Mouse (Mus musculus): ENCODE data around the gene Lrch1. TPM values are rescaled to one million over a fixed set of nuclear protein-coding genes. Genes with fewer than 3 reads are reported as not detected.

The Lrch1 gene
- total and polyA plus RNA-seq, 3 experiments = 2.8 to 6.1 TPM; not detected in 1

DNA sequence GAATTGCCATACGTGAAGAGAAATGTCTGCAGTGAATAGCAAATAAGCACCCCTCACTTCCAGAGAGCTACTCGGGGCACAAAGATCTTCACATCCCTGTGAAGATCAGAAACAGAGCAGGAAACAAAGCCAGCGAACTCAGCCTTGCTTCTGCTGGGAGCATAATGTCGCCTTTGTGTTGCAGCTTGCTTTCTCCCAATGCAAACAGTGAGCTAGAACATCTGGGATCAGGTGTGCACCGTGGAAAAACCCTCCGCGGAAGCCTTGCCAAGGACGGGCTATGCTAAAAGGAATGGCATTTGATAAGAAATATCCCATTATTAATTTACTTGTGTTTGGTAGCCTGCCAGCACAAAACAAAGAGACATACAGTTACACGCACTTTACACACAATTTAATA lies 95.8 kb downstream of the Lrch1 start:
- H3K27me3 ChIP-seq (ENCODE audit: control insufficient read depth in 1 of 2, insufficient read depth in 2 of 2, low read length in 2 of 2) = no peaks in the 10 kb centered on the region
- peaks cover 0 to 3% of the 10 kb centered on the region in 2 experiments; a peak in 1 of 4 replicates for H3K36me3 ChIP-seq (ENCODE audit: control insufficient read depth in 1 of 2, insufficient read depth in 2 of 2, low read length in 2 of 2)
- H3K79me2 ChIP-seq (ENCODE audit: control insufficient read depth, insufficient read depth, low read length, poor library complexity) = no peaks in the 10 kb centered on the region
- no peak overlapping the region for H3K9ac ChIP-seq (ENCODE audit: control insufficient read depth, low read depth, low read length, poor library complexity, severe bottlenecking)
- TF ChIP-seq CTCF (IDR thresholded peaks at IDR 0.05 in 2 of 3, conservative IDR thresholded peaks at IDR 0.05 in 1 of 3; ENCODE audit: control insufficient read depth in 1 of 3, insufficient read depth in 1 of 3, low read depth in 2 of 3, low read length in 3 of 3, poor library complexity in 1 of 3, severe bottlenecking in 1 of 3) = no peak
- TF ChIP-seq POLR2A (IDR thresholded peaks at IDR 0.05; ENCODE audit: control insufficient read depth in 1 of 2, insufficient read depth in 1 of 2, low read depth in 1 of 2, low read length in 2 of 2, poor library complexity in 1 of 2) = no peak
- no peak for TF ChIP-seq USF1 (IDR thresholded peaks at IDR 0.05; ENCODE audit: low read depth, low read length)
- no peak for TF ChIP-seq UBTF (IDR thresholded peaks at IDR 0.05; ENCODE audit: borderline replicate concordance, insufficient read depth, low read depth, low read length)
- no peak for TF ChIP-seq RCOR1 (IDR thresholded peaks at IDR 0.05; ENCODE audit: low read depth, low read length)
- TF ChIP-seq SMC3 (IDR thresholded peaks at IDR 0.05; ENCODE audit: low read depth, low read length) = no peak
- TF ChIP-seq ZNF384 (IDR thresholded peaks at IDR 0.05; ENCODE audit: low read depth, low read length) = no peak
- no peak for TF ChIP-seq ZKSCAN1 (IDR thresholded peaks at IDR 0.05; ENCODE audit: low read depth, low read length)
- H3K9me3 ChIP-seq (replicated peaks; ENCODE audit: insufficient read depth, low read length) = no peaks in the 10 kb centered on the region
- H3K27ac ChIP-seq (ENCODE audit: control insufficient read depth, low read depth, low read length) = no peak overlapping the region
- H3K4me1 ChIP-seq (ENCODE audit: control insufficient read depth in 1 of 2, insufficient read depth in 2 of 2, low read length in 2 of 2) = peaks cover 0 to 2% of the 10 kb centered on the region in 2 experiments; a peak in 2 of 4 replicates
- DNase-seq (ENCODE audit: low read depth, low spot score) = no peak
- no peak overlapping the region for H3K4me3 ChIP-seq (ENCODE audit: control insufficient read depth in 1 of 2, insufficient read depth in 1 of 2, low read depth in 2 of 2, low read length in 2 of 2)

DNA sequence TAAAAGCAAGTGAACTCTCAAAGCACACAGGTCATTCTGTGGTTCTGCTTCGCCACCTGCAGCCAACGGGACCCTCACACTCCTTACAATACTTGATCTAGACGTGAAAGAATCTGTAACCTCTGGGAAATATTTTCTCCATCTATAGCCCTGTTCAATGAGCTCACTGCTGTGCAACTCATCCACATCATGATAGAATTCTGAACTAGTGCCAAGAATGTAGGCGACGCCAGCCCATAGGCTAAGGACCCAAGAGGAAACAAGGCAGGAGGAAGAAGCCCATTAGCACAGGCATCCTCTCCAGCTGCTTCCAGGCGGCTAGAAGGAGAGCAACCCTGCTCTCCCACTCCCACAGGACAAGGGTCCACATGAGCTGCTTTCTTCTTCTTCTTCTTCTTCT lies 98.7 kb downstream of the Lrch1 start:
- H3K79me2 ChIP-seq (ENCODE audit: control insufficient read depth, insufficient read depth, low read length, poor library complexity) = no peaks in the 10 kb centered on the region
- H3K4me1 ChIP-seq (ENCODE audit: control insufficient read depth in 1 of 2, insufficient read depth in 2 of 2, low read length in 2 of 2) = peaks cover 5 to 10% of the 10 kb centered on the region in 2 experiments
- no peak overlapping the region for H3K9ac ChIP-seq (ENCODE audit: control insufficient read depth, low read depth, low read length, poor library complexity, severe bottlenecking)
- H3K36me3 ChIP-seq (ENCODE audit: control insufficient read depth in 1 of 2, insufficient read depth in 2 of 2, low read length in 2 of 2) = peaks cover 0 to 9% of the 10 kb centered on the region in 2 experiments; a peak in 2 of 4 replicates
- no peak overlapping the region for H3K4me3 ChIP-seq (ENCODE audit: control insufficient read depth in 1 of 2, insufficient read depth in 1 of 2, low read depth in 2 of 2, low read length in 2 of 2)
- TF ChIP-seq UBTF (IDR thresholded peaks at IDR 0.05; ENCODE audit: borderline replicate concordance, insufficient read depth, low read depth, low read length) (no peak), ELF1 (IDR thresholded peaks at IDR 0.05; ENCODE audit: low read depth, low read length) (no peak), ZMIZ1 (IDR thresholded peaks at IDR 0.05; ENCODE audit: low read depth, low read length) (no peak), RCOR1 (IDR thresholded peaks at IDR 0.05; ENCODE audit: low read depth, low read length) (no peak), JUND (IDR thresholded peaks at IDR 0.05; ENCODE audit: low read depth, low read length) (no peak), HCFC1 (IDR thresholded peaks at IDR 0.05; ENCODE audit: low read depth, low read length) (no peak), CTCF (IDR thresholded peaks at IDR 0.05 in 2 of 3, conservative IDR thresholded peaks at IDR 0.05 in 1 of 3; ENCODE audit: control insufficient read depth in 1 of 3, insufficient read depth in 1 of 3, low read depth in 2 of 3, low read length in 3 of 3, poor library complexity in 1 of 3, severe bottlenecking in 1 of 3) (no peak), NRF1 (IDR thresholded peaks at IDR 0.05; ENCODE audit: insufficient read depth, low read depth, low read length, poor library complexity, severe bottlenecking) (no peak), ZKSCAN1 (IDR thresholded peaks at IDR 0.05; ENCODE audit: low read depth, low read length) (no peak), POLR2A (IDR thresholded peaks at IDR 0.05; ENCODE audit: control insufficient read depth in 1 of 2, insufficient read depth in 1 of 2, low read depth in 1 of 2, low read length in 2 of 2, poor library complexity in 1 of 2) (no peak), MXI1 (IDR thresholded peaks at IDR 0.05; ENCODE audit: low read depth, low read length) (no peak), USF1 (IDR thresholded peaks at IDR 0.05; ENCODE audit: low read depth, low read length) (no peak), TCF12 (IDR thresholded peaks at IDR 0.05; ENCODE audit: low read depth, low read length) (no peak), ZC3H11A (IDR thresholded peaks at IDR 0.05; ENCODE audit: low read depth, low read length) (no peak), MAZ (IDR thresholded peaks at IDR 0.05; ENCODE audit: low read depth, low read length) (no peak), TAL1 (IDR thresholded peaks at IDR 0.05; ENCODE audit: low read length) (no peak), E2F4 (IDR thresholded peaks at IDR 0.05; ENCODE audit: borderline replicate concordance, low read depth, low read length) (no peak), MYC (IDR thresholded peaks at IDR 0.05; ENCODE audit: low read depth, low read length) (no peak), MAFK (IDR thresholded peaks at IDR 0.05; ENCODE audit: borderline replicate concordance, low read depth, low read length) (no peak), SIN3A (IDR thresholded peaks at IDR 0.05; ENCODE audit: low read length) (no peak)
- no peak overlapping the region for H3K27ac ChIP-seq (ENCODE audit: control insufficient read depth, low read depth, low read length)
- DNase-seq (ENCODE audit: low read depth, low spot score) = no peak
- H3K27me3 ChIP-seq (ENCODE audit: control insufficient read depth in 1 of 2, insufficient read depth in 2 of 2, low read length in 2 of 2) = no peaks in the 10 kb centered on the region
- no peaks in the 10 kb centered on the region for H3K9me3 ChIP-seq (replicated peaks; ENCODE audit: insufficient read depth, low read length)
